Mouse (Mus musculus) ovary, postnatal 36 days (tissue): Measurements from ENCODE around the gene Fam166a.

Experiments
- DNase-seq: peaks from one replicate; pipeline ENCODE4 v3.0.0; 2022; ENCODE audit warnings: low spot score, mixed read lengths

Gene Fam166a

GRCm38 (mm10) chr2:25185625-25186574, 32.6 kb upstream of the Fam166a start:
- DNase-seq = peak; percentile 54

GRCm38 (mm10) chr2:25186575-25186930, 32.0 kb upstream of the Fam166a start:
- no peak for DNase-seq

- no peak for DNase-seq
These were observed 30.7 kb upstream of the Fam166a start for GRCm38 (mm10) chr2:25187841-25188240.

GRCm38 (mm10) chr2:25193330-25193770, 25.2 kb upstream of the Fam166a start:
- DNase-seq = peak; percentile 78

- no peak for DNase-seq
These were observed 24.5 kb upstream of the Fam166a start for GRCm38 (mm10) chr2:25194006-25194405.

- DNase-seq = no peak
These were observed 23.9 kb upstream of the Fam166a start for GRCm38 (mm10) chr2:25194486-25195171.

GRCm38 (mm10) chr2:25195211-25196156, 23.1 kb upstream of the Fam166a start:
- DNase-seq = peak; percentile 48

- peak; percentile 73 for DNase-seq
These were observed 22.2 kb upstream of the Fam166a start, which contains the start of gene Tor4a for GRCm38 (mm10) chr2:25196172-25196954. Gene Tor4a, minus strand, starts transcription at chr2:25196886.

- DNase-seq = no peak
These were observed 21.4 kb upstream of the Fam166a start for GRCm38 (mm10) chr2:25197191-25197590.

GRCm38 (mm10) chr2:25197946-25198345, 20.6 kb upstream of the Fam166a start:
- no peak for DNase-seq

- DNase-seq = no peak
These were observed 17.9 kb upstream of the Fam166a start for GRCm38 (mm10) chr2:25200631-25201030.

GRCm38 (mm10) chr2:25203631-25204214, 14.8 kb upstream of the Fam166a start:
- DNase-seq = no peak

GRCm38 (mm10) chr2:25207593-25207992, 11.0 kb upstream of the Fam166a start:
- no peak for DNase-seq

GRCm38 (mm10) chr2:25210686-25211085, 7.9 kb upstream of the Fam166a start:
- no peak for DNase-seq

- peak; percentile 90 for DNase-seq
These were observed 7.3 kb upstream of the Fam166a start, which contains the start of gene Nelfb for GRCm38 (mm10) chr2:25211121-25211670. Gene Nelfb, minus strand, starts transcription at chr2:25211489.

GRCm38 (mm10) chr2:25213266-25213865, 5.2 kb upstream of the Fam166a start:
- DNase-seq = no peak

- DNase-seq = no peak
These were observed 4.1 kb upstream of the Fam166a start, which contains the start of gene Stpg3 for GRCm38 (mm10) chr2:25214444-25214843. Gene Stpg3, minus strand, starts transcription at chr2:25214637.

GRCm38 (mm10) chr2:25217666-25218065, 879 bp upstream of the Fam166a start:
- no peak for DNase-seq

GRCm38 (mm10) chr2:25221331-25221772, 2.8 kb downstream of the Fam166a start:
- no peak for DNase-seq
